Mouse (Mus musculus) cerebellum, adult 2 months (tissue): ENCODE measurements at regions not wholly inside any gene's neighbourhood (a gene's known extent, or its start where the extent isn't known, plus 50 kb on each side); places are given as distances from the start of the nearest gene placed in this dataset.

Source experiments
- CTCF ChIP-seq: fragments of 200-500 bp; IDR thresholded peaks from 2 replicates; pipeline ENCODE4 v1.5.1; 2011; ENCODE audit warnings: low read depth, mild to moderate bottlenecking, control low read depth, low read length, moderate library complexity, borderline replicate concordance; ENCODE audit not compliant: insufficient read depth
- POLR2A ChIP-seq: fragments of 200-500 bp; IDR thresholded peaks from 2 replicates; pipeline ENCODE4 v1.6.1; 2011; ENCODE audit warnings: low read length, control low read depth, borderline replicate concordance; ENCODE audit not compliant: insufficient read depth

GRCm38 (mm10) chr19:56667903-56668302, 54.1 kb upstream of the Adrb1 start:
- no peak for TF ChIP-seq CTCF
- no peak for TF ChIP-seq POLR2A
